Mouse (Mus musculus): ENCODE data around the gene Hoxd9. TPM values are rescaled to one million over a fixed set of nuclear protein-coding genes. Genes with fewer than 3 reads are reported as not detected.
A peak's percentile ranks its signal among the peaks of the same experiment; 100 is the strongest.

Gene Hoxd9
- polyA plus RNA-seq, 1 experiment from 2014 or later = 67.0 TPM

DNA sequence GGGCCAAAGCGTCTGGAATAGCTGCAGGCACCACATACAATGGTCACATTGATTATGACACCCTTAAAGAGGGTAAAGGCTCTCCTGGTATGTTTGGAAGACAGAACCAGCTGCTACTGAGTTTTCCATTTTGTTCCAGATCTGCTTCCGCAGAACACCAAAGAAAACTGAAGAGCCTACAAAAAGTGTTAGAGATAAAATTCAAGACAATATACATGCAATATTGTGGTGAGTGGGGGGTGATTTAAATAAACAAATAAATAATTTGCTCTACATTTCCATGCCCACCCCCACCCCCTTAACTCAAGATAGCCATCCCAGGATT, 41.9 kb downstream of the Hoxd9 start:
- TF ChIP-seq CTCF (IDR thresholded peaks at IDR 0.05; ENCODE audit: low read depth) = no peak
- no peaks in the 10 kb centered on the region for H3K36me3 ChIP-seq (ENCODE audit: insufficient read depth, low read length)
- DNase-seq (ENCODE audit: low spot score) (no peak), ATAC-seq (replicated peaks; ENCODE audit: low FRiP score, low read depth) (no peak)
- H3K4me2 ChIP-seq (ENCODE audit: low read length) = peak overlapping the region; percentile 86
- 42% methylated on average over 2 of the region's 2 CpGs for WGBS
- H3K4me1 ChIP-seq (replicated peaks; ENCODE audit: insufficient read depth, low read length) = peaks cover 50% of the 10 kb centered on the region
- peak overlapping the region; percentile 40; the same call in 1 of the 2 replicates for H3K4me3 ChIP-seq (replicated peaks; ENCODE audit: low read depth, low read length)
- no peak overlapping the region for H3K9ac ChIP-seq (ENCODE audit: low read depth, low read length)
- H3K27ac ChIP-seq = peak overlapping the region; percentile 79; the same call in 1 of the 2 replicates
- H3K9me3 ChIP-seq (replicated peaks; ENCODE audit: low read length) = no peaks in the 10 kb centered on the region
- no peaks in the 10 kb centered on the region for H3K27me3 ChIP-seq (ENCODE audit: insufficient read depth, low read length)

DNA sequence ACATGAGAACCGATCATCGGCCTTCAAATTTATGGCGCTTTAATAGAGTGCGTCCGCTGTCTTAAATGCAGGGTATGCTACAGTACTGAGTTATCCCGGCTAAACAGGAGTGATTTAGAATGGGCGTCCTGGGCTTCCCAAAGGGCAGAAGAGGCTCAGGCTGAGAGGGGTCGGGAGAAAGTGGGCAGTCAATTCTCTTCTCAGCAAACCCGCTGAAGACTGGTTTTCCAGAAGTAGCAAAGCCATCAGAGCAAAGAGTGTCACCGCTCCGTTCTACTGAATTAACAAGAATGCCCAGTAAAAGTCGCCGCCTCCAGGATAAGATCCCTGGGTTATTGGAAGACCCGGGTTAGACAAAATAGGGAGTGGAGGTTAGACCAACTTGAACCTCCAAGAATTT, 42.3 kb downstream of the Hoxd9 start:
- Histone ChIP-seq H3K36me3 (ENCODE audit: insufficient read depth, low read length) (no peaks in the 10 kb centered on the region), H3K9me3 (replicated peaks; ENCODE audit: low read length) (no peaks in the 10 kb centered on the region), H3K4me2 (ENCODE audit: low read length) (peak overlapping the region; percentile 86), H3K27ac (peak overlapping the region; percentile 79), H3K4me1 (replicated peaks; ENCODE audit: insufficient read depth, low read length) (peaks cover 47% of the 10 kb centered on the region), H3K27me3 (ENCODE audit: insufficient read depth, low read length) (no peaks in the 10 kb centered on the region; the same call in 1 of the 2 replicates), H3K9ac (ENCODE audit: low read depth, low read length) (peak overlapping the region; percentile 58; the same call in 1 of the 2 replicates), H3K4me3 (replicated peaks; ENCODE audit: low read depth, low read length) (peak overlapping the region; percentile 40)
- ATAC-seq (replicated peaks; ENCODE audit: low FRiP score, low read depth) (no peak), DNase-seq (ENCODE audit: low spot score) (no peak)
- WGBS = 11% methylated on average over 14 of the region's 14 CpGs
- TF ChIP-seq CTCF (IDR thresholded peaks at IDR 0.05; ENCODE audit: low read depth) = no peak

DNA sequence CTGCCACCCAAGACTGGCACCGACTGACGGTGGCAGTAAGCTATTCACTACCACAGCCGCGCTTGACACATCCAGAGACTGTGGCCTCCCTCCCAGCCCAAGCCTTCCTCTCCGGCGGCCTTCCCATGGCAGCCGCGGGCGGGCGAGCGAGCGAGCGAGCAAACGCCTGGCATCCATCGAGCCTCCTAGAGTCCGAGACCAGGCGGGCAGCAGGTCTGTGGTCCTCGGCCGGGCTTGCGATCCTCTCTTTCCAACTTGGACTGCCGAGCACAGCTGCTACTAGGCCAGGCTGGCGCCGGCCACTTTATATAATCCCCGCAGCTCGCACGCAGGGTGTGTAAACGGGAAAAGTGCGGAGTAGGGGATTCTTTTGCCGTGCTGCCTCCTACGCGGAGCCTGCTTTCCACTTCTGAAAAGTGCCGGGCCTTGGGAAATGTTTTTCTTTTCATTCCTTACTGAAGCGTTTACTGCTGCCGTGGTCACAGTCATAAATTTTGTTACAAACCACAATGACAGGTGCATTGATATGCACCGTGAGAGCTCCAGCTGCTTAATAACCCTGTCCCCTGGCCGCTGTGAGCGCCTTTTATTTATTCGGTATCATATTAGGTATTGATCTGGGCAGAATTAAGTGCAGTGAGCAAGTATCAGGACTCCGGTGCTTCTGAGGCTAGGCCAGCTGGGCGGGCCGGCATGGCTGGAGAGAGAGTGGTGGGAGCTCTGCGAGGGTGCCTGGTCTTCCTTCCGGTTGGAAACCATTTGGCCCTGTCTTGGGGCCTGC, 43.0 kb downstream of the Hoxd9 start:
- H3K4me3 ChIP-seq (replicated peaks; ENCODE audit: low read depth, low read length) = peak overlapping the region; percentile 40
- no peaks in the 10 kb centered on the region for H3K36me3 ChIP-seq (ENCODE audit: insufficient read depth, low read length)
- no peak for TF ChIP-seq CTCF (IDR thresholded peaks at IDR 0.05; ENCODE audit: low read depth)
- peak; percentile 25; the same call in 1 of the 2 replicates for ATAC-seq (replicated peaks; ENCODE audit: low FRiP score, low read depth)
- peak overlapping the region; percentile 86 for H3K4me2 ChIP-seq (ENCODE audit: low read length)
- peak overlapping the region; percentile 58 for H3K9ac ChIP-seq (ENCODE audit: low read depth, low read length)
- 3% methylated on average over 43 of the region's 43 CpGs for WGBS
- DNase-seq (ENCODE audit: low spot score) = peak; percentile 87
- peak overlapping the region; percentile 79 for H3K27ac ChIP-seq
- no peaks in the 10 kb centered on the region; the same call in 1 of the 2 replicates for H3K27me3 ChIP-seq (ENCODE audit: insufficient read depth, low read length)
- H3K4me1 ChIP-seq (replicated peaks; ENCODE audit: insufficient read depth, low read length) = peaks cover 42% of the 10 kb centered on the region
- H3K9me3 ChIP-seq (replicated peaks; ENCODE audit: low read length) = no peaks in the 10 kb centered on the region

DNA sequence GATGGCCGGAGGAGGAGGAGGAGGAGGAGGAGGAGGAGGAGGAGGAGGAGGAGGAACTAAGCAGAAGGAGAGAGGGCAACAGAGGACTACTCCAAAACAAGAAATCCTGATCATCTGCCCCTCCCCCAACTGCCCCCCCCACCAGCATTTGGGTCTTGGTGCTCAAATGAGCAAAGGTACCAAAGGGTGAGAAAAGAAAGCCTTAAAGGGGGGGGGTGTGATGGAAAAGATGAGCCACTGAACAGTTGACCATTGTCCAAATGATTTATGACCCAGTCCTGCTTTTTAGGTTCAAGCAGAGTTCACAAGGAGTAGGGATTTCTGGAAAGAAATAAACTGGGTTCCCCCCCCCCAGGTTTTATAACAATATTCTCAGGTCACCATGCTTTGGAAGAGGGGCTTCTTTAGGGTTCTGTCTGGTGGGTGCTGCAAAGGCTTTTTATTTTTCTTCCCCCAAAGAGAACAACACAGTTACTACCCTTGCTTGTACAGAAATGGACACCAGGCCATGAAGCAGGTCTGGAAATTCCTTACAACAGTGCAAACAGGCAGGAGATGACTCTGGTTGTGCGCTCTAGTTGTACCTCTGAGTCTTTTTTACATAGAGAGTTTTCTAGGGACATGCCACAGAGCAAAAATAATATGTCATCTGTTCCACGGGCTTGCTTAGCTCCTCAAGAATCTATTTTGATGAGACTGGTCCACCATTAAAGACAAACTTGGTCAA, 43.9 kb downstream of the Hoxd9 start:
- no peaks in the 10 kb centered on the region; the same call in 1 of the 2 replicates for H3K27me3 ChIP-seq (ENCODE audit: insufficient read depth, low read length)
- DNase-seq (ENCODE audit: low spot score) = no peak
- H3K27ac ChIP-seq = no peak overlapping the region
- 58% methylated on average over 2 of the region's 3 CpGs for WGBS
- no peaks in the 10 kb centered on the region for H3K36me3 ChIP-seq (ENCODE audit: insufficient read depth, low read length)
- H3K4me2 ChIP-seq (ENCODE audit: low read length) = no peak overlapping the region
- TF ChIP-seq CTCF (IDR thresholded peaks at IDR 0.05; ENCODE audit: low read depth) = no peak
- no peaks in the 10 kb centered on the region for H3K9me3 ChIP-seq (replicated peaks; ENCODE audit: low read length)
- H3K9ac ChIP-seq (ENCODE audit: low read depth, low read length) = no peak overlapping the region
- peaks cover 34% of the 10 kb centered on the region for H3K4me1 ChIP-seq (replicated peaks; ENCODE audit: insufficient read depth, low read length)
- H3K4me3 ChIP-seq (replicated peaks; ENCODE audit: low read depth, low read length) = no peak overlapping the region
- no peak for ATAC-seq (replicated peaks; ENCODE audit: low FRiP score, low read depth)

DNA sequence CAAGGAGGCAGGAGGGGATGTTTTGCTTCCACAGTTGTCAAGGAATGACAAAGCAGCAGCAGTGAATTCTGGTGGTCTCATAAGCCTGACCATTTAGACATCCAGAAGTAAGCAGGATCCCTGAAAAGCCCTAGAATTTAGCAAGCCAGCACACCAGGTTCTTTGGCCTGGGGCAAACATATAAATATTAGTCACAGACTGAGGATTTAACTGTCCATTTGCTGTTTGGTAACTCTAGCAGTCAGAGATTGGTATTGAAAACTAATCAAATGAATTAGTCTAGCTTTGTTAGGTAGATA, 44.4 kb downstream of the Hoxd9 start:
- no peaks in the 10 kb centered on the region; the same call in 1 of the 2 replicates for H3K27me3 ChIP-seq (ENCODE audit: insufficient read depth, low read length)
- no peaks in the 10 kb centered on the region for H3K36me3 ChIP-seq (ENCODE audit: insufficient read depth, low read length)

DNA sequence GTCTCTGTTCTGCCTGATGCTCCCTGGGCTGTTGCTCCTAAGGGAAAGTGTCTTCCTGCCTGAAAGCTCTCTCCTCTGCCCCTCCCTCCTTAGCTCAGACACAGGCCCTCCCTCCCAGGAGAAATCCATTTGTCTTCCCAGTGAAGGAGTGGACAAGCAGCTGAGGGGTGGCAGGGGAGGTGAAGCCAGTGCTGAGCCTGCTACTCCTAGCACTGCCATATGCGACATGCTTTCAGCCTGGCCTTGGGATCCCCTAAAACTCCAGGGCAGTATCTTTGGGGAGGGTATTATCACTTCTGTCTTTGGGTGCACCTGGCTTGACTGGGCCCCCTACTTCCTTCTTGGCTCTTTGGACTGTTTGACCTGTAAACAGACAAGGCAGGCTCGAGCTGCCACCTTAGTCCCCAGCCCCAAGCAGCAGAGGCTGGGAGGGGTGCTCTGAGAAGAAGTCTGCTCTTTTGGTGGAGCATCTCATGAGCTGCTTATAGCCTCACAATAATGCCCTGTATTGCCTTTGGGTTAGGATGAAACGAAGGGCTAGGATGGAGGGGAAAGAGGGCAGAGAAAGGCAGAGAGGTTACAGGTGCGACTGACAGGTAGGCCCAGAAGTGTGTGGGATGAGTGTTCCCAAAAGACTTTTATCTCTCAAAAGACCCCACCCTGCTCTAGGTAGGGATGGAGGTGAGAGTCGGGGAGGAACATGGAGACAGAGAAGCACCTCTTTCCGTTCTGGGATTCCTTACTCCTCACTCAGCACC, 48.2 kb downstream of the Hoxd9 start:
- H3K4me2 ChIP-seq (ENCODE audit: low read length) = peak overlapping the region; percentile 40
- H3K4me1 ChIP-seq (replicated peaks; ENCODE audit: insufficient read depth, low read length) = peaks cover 19% of the 10 kb centered on the region; the same call in 1 of the 2 replicates
- DNase-seq (ENCODE audit: low spot score) = no peak
- no peaks in the 10 kb centered on the region for H3K36me3 ChIP-seq (ENCODE audit: insufficient read depth, low read length)
- ATAC-seq (replicated peaks; ENCODE audit: low FRiP score, low read depth) = no peak
- 52% methylated on average over 6 of the region's 6 CpGs for WGBS
- H3K9me3 ChIP-seq (replicated peaks; ENCODE audit: low read length) = no peaks in the 10 kb centered on the region
- no peak for TF ChIP-seq CTCF (IDR thresholded peaks at IDR 0.05; ENCODE audit: low read depth)
- H3K4me3 ChIP-seq (replicated peaks; ENCODE audit: low read depth, low read length) = no peak overlapping the region
- no peak overlapping the region; the same call in 1 of the 2 replicates for H3K9ac ChIP-seq (ENCODE audit: low read depth, low read length)
- 0 out of 2 replicates have a peak overlapping the region, but pooled peaks have one; percentile 11 for H3K27ac ChIP-seq
- H3K27me3 ChIP-seq (ENCODE audit: insufficient read depth, low read length) = no peaks in the 10 kb centered on the region; the same call in 1 of the 2 replicates

More for the DNA sequence above, 44.4 kb downstream of the Hoxd9 start:
- H3K4me2 ChIP-seq (ENCODE audit: low read length) = no peak overlapping the region
- H3K4me1 ChIP-seq (replicated peaks; ENCODE audit: insufficient read depth, low read length) = peaks cover 39% of the 10 kb centered on the region
- no peak overlapping the region for H3K9ac ChIP-seq (ENCODE audit: low read depth, low read length)
- H3K9me3 ChIP-seq (replicated peaks; ENCODE audit: low read length) = no peaks in the 10 kb centered on the region
- no peak overlapping the region for H3K4me3 ChIP-seq (replicated peaks; ENCODE audit: low read depth, low read length)
- DNase-seq (ENCODE audit: low spot score) = no peak
- TF ChIP-seq CTCF (IDR thresholded peaks at IDR 0.05; ENCODE audit: low read depth) = no peak
- ATAC-seq (replicated peaks; ENCODE audit: low FRiP score, low read depth) = no peak
- H3K27ac ChIP-seq = no peak overlapping the region
